Mouse (Mus musculus) intestine, embryonic 16.5 days (tissue): Measurements from ENCODE around the gene Lpin1. TPM values are rescaled to one million over a fixed set of nuclear protein-coding genes. Genes with fewer than 3 reads are reported as not detected.

ENCODE experiments used
- ATAC-seq: fragments of 200-750 bp; cut with Nextera tagmentation; 2 replicates; pipeline ENCODE4 v1.8.0; 2017; ENCODE audit warnings: moderate TSS enrichment, moderate library complexity
- H3K27ac ChIP-seq: fragments of 300-500 bp; sonication (generic); 2 replicates; pipeline ENCODE4 v1.5.1; 2014; ENCODE audit warnings: mild to moderate bottlenecking, low read length
- H3K27me3 ChIP-seq: fragments of 300-500 bp; sonication (generic); replicated peaks from 2 replicates; pipeline ENCODE4 v1.6.1; 2014; ENCODE audit warnings: low read length, control low read depth, mixed read lengths; ENCODE audit not compliant: control insufficient read depth, insufficient read depth
- H3K36me3 ChIP-seq: fragments of 300-500 bp; sonication (generic); 2 replicates; pipeline ENCODE4 v1.6.1; 2014; ENCODE audit warnings: low read length, control low read depth; ENCODE audit not compliant: control insufficient read depth, insufficient read depth
- H3K4me1 ChIP-seq: fragments of 300-500 bp; sonication (generic); 2 replicates; pipeline ENCODE4 v1.6.1; 2014; ENCODE audit warnings: low read length, control low read depth, mixed read lengths; ENCODE audit not compliant: control insufficient read depth, insufficient read depth
- H3K4me2 ChIP-seq: fragments of 300-500 bp; sonication (generic); 2 replicates; pipeline ENCODE4 v1.6.1; 2014; ENCODE audit warnings: low read depth, low read length, control low read depth
- H3K4me3 ChIP-seq: fragments of 300-500 bp; sonication (generic); 2 replicates; pipeline ENCODE4 v1.5.1; 2014; ENCODE audit warnings: mild to moderate bottlenecking, low read length
- H3K9ac ChIP-seq: fragments of 300-500 bp; sonication (generic); 2 replicates; pipeline ENCODE4 v1.6.1; 2014; ENCODE audit warnings: low read depth, low read length
- H3K9me3 ChIP-seq: fragments of 300-500 bp; sonication (generic); 2 replicates; pipeline ENCODE4 v1.6.1; 2016; ENCODE audit warnings: low read length, control low read depth; ENCODE audit not compliant: control insufficient read depth
- WGBS: fragments of 180-500 bp; shearing (Covaris S2); extraction: QIAGEN DNeasy Blood & Tissue Kit; methylation state at CpG from one replicate; pipeline ENCODE4 v1.1.7; 2014; 5-methylcytosine and 5-hydroxymethylcytosine counted together
- polyA plus RNA-seq: library from polyadenylated mRNA; unstranded; fragments of >200 nt; fragmentation: Nextera tagmentation; extraction: Ambion mirVana; gene quantifications from 2 replicates; pipeline ENCODE4 v1.2.1, GENCODE M21; 2015

Gene Lpin1
- polyA plus RNA-seq, 1 experiment from 2014 or later = 8.5 TPM

DNA sequence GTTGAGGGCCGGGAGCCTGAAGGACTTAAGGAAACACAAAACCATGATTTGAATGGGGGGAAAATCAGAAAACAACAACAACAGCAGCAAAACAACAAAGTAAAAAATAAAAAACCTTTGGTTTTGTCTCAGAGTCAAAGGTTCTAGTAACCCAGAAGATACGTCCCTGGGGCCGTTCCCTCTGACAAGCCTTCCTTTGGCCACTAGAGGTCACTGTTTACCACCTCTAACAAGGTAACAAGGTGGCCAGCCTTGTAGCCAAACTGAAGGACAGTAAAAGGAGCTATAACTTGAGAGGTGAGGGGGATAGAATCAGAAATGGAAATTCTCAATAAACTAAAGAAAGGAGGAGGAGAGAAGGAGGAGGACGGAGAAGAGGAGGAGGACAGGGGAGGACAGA is 42.3 kb downstream of the Lpin1 start:
- H3K4me1 ChIP-seq = no peaks in the 10 kb centered on the region
- no peak overlapping the region for H3K27ac ChIP-seq
- peak; percentile 71 for ATAC-seq
- peaks cover 14% of the 10 kb centered on the region for H3K36me3 ChIP-seq
- H3K9ac ChIP-seq = no peak overlapping the region
- 31% methylated on average over 4 of the region's 4 CpGs for WGBS
- no peak overlapping the region for H3K4me2 ChIP-seq
- no peaks in the 10 kb centered on the region for H3K9me3 ChIP-seq
- H3K27me3 ChIP-seq = no peaks in the 10 kb centered on the region
- no peak overlapping the region for H3K4me3 ChIP-seq

DNA sequence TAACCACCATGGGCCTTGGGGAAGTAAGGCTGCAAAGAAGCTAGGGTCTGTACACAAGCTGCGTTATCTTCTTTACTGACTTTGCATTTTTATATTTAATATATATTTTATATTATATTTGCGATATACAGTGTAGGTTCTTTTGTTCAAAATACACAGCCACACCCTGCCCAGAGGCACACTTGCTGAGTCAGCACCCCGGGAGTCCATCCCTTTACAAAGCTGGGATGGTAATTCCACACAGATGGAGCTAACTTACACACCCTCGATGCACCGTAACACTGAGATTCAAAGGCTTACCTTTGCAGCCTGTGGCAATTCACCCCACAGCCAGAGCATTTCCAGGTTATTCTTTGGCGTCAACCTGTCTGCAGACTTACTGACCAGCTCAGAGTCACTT is 42.7 kb downstream of the Lpin1 start:
- no peak for ATAC-seq
- WGBS = 87% methylated on average over 6 of the region's 6 CpGs
- Histone ChIP-seq H3K4me3 (no peak overlapping the region), H3K9me3 (no peaks in the 10 kb centered on the region), H3K4me1 (no peaks in the 10 kb centered on the region), H3K27me3 (no peaks in the 10 kb centered on the region), H3K4me2 (no peak overlapping the region), H3K36me3 (peaks cover 14% of the 10 kb centered on the region), H3K9ac (no peak overlapping the region), H3K27ac (no peak overlapping the region)

DNA sequence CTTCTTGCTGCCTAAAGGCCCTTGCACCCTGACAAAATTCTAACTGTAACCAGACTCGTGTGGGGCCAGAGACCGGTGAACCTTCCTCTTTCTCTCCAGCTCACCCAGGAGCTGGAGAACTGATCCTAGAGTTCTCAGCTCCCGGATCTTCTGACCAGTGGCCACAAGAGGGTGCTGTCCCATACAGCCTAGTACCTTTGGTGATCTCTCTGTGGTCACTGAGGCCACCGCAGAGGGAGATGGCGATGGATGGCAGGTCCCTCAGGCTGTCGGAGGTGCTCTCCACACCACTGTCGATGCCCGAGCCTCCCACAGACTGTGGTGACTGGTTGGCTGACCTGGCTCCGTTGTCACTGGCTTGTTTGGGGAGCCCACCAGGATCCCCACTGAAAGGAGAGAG is 47.3 kb downstream of the Lpin1 start:
- no peak overlapping the region for H3K9ac ChIP-seq
- H3K4me2 ChIP-seq = no peak overlapping the region
- no peak overlapping the region for H3K4me3 ChIP-seq
- 64% methylated on average over 9 of the region's 9 CpGs for WGBS
- H3K36me3 ChIP-seq = 0 out of 2 replicates have a peak, but pooled peaks cover 3% of the 10 kb centered on the region
- no peaks in the 10 kb centered on the region for H3K9me3 ChIP-seq
- no peaks in the 10 kb centered on the region for H3K4me1 ChIP-seq
- H3K27me3 ChIP-seq = no peaks in the 10 kb centered on the region
- ATAC-seq = 0 out of 2 replicates have a peak, but pooled peaks have one; percentile 9
- no peak overlapping the region for H3K27ac ChIP-seq

DNA sequence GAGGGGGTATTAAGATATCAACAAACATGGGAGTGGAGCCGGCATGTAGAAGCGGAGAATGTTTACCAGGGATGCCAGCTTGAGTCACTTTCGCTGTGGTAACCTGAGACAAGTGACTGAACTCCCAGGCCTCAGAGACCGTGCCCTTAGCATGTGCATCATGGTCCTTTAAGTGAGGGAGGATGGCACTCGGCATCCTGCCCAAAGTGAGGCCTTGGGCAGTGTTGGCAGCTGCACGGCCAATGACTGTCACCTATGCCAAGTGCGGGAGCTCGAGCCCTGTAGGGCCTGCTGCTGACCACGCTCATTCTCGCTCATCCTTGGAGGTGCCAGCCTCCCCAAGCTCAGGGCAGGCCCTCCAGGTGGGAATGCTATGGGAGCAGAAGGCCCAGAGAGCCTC is 48.1 kb downstream of the Lpin1 start:
- Histone ChIP-seq H3K27ac (no peak overlapping the region), H3K36me3 (0 out of 2 replicates have a peak, but pooled peaks cover 7% of the 10 kb centered on the region), H3K27me3 (no peaks in the 10 kb centered on the region), H3K4me2 (no peak overlapping the region), H3K9me3 (no peaks in the 10 kb centered on the region), H3K4me3 (no peak overlapping the region), H3K4me1 (no peaks in the 10 kb centered on the region), H3K9ac (no peak overlapping the region)
- 95% methylated on average over 10 of the region's 10 CpGs for WGBS
- no peak for ATAC-seq

DNA sequence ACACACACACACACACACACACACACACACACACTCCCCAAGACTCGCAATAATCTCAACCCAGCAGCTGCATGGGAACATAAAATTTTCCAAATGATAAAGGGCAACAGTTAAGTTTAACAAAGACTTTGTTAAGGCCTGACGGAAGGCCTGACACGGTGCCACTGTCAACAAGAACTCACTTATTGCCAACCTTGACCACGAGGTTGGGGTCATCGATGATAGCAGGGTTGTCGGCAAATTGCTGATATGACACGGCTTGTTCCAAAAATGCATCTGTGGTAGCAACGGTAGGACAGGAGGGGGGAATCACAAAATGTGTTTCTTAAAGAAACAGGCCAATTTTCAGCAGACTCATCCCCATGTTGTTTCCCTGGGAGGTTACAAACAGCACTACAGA is 48.6 kb downstream of the Lpin1 start:
- WGBS = 85% methylated on average over 8 of the region's 8 CpGs
- no peak overlapping the region for H3K9ac ChIP-seq
- H3K4me2 ChIP-seq = no peak overlapping the region
- 0 out of 2 replicates have a peak, but pooled peaks cover 7% of the 10 kb centered on the region for H3K36me3 ChIP-seq
- H3K27me3 ChIP-seq = no peaks in the 10 kb centered on the region
- no peak overlapping the region for H3K27ac ChIP-seq
- no peak for ATAC-seq
- H3K9me3 ChIP-seq = no peaks in the 10 kb centered on the region
- no peak overlapping the region for H3K4me3 ChIP-seq
- no peaks in the 10 kb centered on the region for H3K4me1 ChIP-seq

DNA sequence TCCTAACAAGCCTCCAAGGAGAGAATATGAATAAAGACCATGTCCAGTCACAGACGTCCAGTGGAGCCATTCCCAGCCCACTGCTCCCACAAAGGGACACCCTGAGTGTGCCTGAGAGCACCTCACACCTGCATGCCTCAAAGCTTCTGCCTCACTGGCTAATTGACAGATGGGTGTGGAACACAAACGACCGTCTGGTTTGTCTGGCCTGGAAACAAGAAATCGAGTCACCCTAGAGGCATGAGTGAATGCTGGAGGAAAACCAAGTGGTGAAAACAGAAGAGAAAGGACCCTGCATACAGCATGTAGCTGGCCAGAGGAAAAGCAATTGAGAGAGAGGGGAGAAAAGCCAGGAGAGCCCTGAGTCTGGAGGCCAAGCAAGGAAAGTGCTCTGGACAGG is 53.5 kb downstream of the Lpin1 start:
- no peak overlapping the region for H3K9ac ChIP-seq
- peaks cover 4% of the 10 kb centered on the region; the same call in 1 of the 2 replicates for H3K36me3 ChIP-seq
- H3K4me2 ChIP-seq = no peak overlapping the region
- no peaks in the 10 kb centered on the region for H3K27me3 ChIP-seq
- H3K4me1 ChIP-seq = no peaks in the 10 kb centered on the region
- no peaks in the 10 kb centered on the region for H3K9me3 ChIP-seq
- no peak overlapping the region for H3K4me3 ChIP-seq
- no peak overlapping the region for H3K27ac ChIP-seq
- WGBS = 55% methylated on average over 4 of the region's 4 CpGs
- ATAC-seq = no peak

DNA sequence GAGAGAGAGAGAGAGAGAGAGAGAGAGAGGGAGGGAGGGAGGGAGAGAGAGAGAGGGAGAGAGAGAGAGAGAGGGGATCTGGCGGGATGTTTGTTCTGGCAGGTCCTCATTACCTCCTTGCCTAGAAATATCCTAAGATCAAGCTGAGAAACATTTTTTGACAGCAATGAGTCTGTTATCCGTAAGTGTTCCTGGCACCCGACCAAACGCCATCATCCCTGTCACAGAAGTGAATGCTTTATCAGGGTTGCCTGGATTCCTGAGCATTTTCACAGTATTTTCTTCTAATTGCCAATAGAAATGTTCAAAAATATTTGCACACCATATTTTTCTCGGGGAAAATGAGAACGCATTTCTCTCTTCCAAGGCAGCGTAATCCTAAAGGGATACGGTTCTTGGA is 56.6 kb downstream of the Lpin1 start:
- Histone ChIP-seq H3K4me1 (no peaks in the 10 kb centered on the region), H3K27ac (no peak overlapping the region), H3K36me3 (peaks cover 4% of the 10 kb centered on the region; the same call in 1 of the 2 replicates), H3K4me2 (no peak overlapping the region), H3K9ac (no peak overlapping the region), H3K4me3 (no peak overlapping the region), H3K27me3 (no peaks in the 10 kb centered on the region), H3K9me3 (no peaks in the 10 kb centered on the region)
- no peak for ATAC-seq
- 71% methylated on average over 8 of the region's 8 CpGs for WGBS

DNA sequence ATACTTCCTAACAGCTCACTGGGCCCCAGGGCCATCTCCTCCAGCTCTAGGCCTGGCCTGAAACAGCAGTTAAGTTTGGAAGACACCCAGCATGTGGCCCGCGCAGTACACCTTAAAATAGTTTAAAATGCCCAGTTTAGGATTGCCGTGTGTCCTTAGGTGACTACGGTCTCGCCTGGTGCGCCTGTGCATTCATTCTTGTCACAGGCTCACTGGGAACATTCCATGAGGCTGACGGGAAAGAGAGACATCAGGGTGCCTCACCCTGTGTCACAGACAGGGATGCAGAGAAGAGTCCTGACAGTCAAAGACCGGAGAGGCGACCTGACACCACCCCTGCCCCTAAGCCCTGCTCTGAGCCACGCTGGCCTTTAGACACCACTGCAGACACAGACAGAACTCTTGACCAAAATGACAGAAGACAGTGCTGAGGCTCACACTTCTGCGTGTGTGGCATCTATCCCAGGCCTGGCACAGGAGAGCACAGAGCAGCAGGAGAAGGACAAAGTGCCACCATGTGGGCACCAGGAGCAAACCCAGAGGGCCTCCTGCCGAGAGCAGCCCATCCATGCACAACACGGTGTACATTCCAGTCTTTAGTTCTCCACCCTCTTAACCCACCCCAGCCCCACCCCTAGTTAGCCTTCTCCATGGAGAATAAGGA is 58.5 kb downstream of the Lpin1 start:
- Histone ChIP-seq H3K9me3 (no peaks in the 10 kb centered on the region), H3K4me2 (no peak overlapping the region), H3K4me3 (no peak overlapping the region), H3K27me3 (no peaks in the 10 kb centered on the region), H3K9ac (no peak overlapping the region), H3K4me1 (no peaks in the 10 kb centered on the region), H3K27ac (no peak overlapping the region), H3K36me3 (peaks cover 4% of the 10 kb centered on the region; the same call in 1 of the 2 replicates)
- no peak for ATAC-seq
- WGBS = 86% methylated on average over 13 of the region's 13 CpGs

DNA sequence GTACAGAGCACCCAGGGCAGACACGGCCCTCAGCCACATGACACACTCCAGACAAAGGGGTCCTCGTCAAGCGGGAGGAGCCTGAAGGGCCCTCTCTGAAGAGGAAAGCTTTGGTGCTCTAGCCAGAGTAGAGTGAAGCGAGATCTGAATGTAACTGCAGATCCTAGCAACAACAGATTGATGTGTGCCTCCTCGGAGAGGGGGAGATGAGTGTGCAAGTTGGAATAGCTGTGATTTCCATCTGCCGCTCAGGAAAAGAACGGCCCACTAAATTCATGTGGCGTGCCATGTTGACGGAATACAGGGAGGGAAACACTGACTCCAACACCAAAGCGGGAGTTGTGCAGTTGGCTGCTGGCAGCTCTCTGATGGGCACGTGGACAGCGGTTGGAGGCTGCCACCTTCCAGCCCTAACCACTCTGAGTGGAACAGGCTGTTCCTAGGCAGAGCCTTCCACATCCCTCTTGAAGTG is 59.7 kb downstream of the Lpin1 start:
- 76% methylated on average over 12 of the region's 12 CpGs for WGBS
- peaks cover 5% of the 10 kb centered on the region; the same call in 1 of the 2 replicates for H3K36me3 ChIP-seq

More for the DNA sequence above, 59.7 kb downstream of the Lpin1 start:
- Histone ChIP-seq H3K4me3 (no peak overlapping the region), H3K27me3 (no peaks in the 10 kb centered on the region), H3K4me2 (no peak overlapping the region), H3K9ac (no peak overlapping the region), H3K9me3 (no peaks in the 10 kb centered on the region), H3K27ac (no peak overlapping the region), H3K4me1 (no peaks in the 10 kb centered on the region)
- ATAC-seq = no peak
